Mouse (Mus musculus): Measurements from ENCODE around the gene Trpm3. TPM values are rescaled to one million over a fixed set of nuclear protein-coding genes. Genes with fewer than 3 reads are reported as not detected.

Gene Trpm3
- 1.6 TPM for polyA plus RNA-seq (2014; fragmentation: Illumina TruSeq; extraction: RNeasy Lipid Tissue Mini Kit (QIAGEN cat#74804); ENCODE audit: low read depth, low replicate concordance)

GRCm38 (mm10) chr19:22138590-22139421 is at the start of gene Trpm3:
Gene Trpm3 (plus strand): TSS chr19:22139046.

Measured in adrenal gland, adult 10 weeks (tissue).